Mouse (Mus musculus) limb, embryonic 10.5 days (tissue): ENCODE results near the gene Litaf. TPM values are rescaled to one million over a fixed set of nuclear protein-coding genes. Genes with fewer than 3 reads are reported as not detected.
A peak's percentile ranks its signal among the peaks of the same experiment; 100 is the strongest.
"Not testable (repeated sequence)": the region's sequence is repeated elsewhere in the genome, so short reads cannot be mapped to it uniquely, and the experiment has no call there.

Source experiments
- DNase-seq: peaks from one replicate; pipeline ENCODE4 v3.0.0-alpha.2; 2017; ENCODE audit warnings: low spot score
- H3K27ac ChIP-seq: fragments of 300-500 bp; sonication (generic); 2 replicates; pipeline ENCODE4 v1.5.1; 2016; ENCODE audit warnings: mild to moderate bottlenecking
- H3K27me3 ChIP-seq: fragments of 300-500 bp; sonication (generic); 2 replicates; pipeline ENCODE4 v1.6.1; 2016; ENCODE audit warnings: low read depth, mild to moderate bottlenecking; ENCODE audit not compliant: poor library complexity, severe bottlenecking
- H3K36me3 ChIP-seq: fragments of 300-500 bp; sonication (generic); 2 replicates; pipeline ENCODE4 v1.6.1; 2016; ENCODE audit warnings: mild to moderate bottlenecking, moderate library complexity
- H3K4me1 ChIP-seq: fragments of 300-500 bp; sonication (generic); 2 replicates; pipeline ENCODE4 v1.6.1; 2016
- H3K4me3 ChIP-seq: fragments of 300-500 bp; sonication (generic); 2 replicates; pipeline ENCODE4 v1.5.1; 2016; ENCODE audit warnings: mild to moderate bottlenecking, moderate library complexity
- H3K9me3 ChIP-seq: fragments of 300-500 bp; sonication (generic); replicated peaks from 2 replicates; pipeline ENCODE4 v1.6.1; 2016; ENCODE audit warnings: mild to moderate bottlenecking
- WGBS: fragments of 180-500 bp; shearing (Covaris S2); methylation state at CpG from one replicate; pipeline ENCODE4 v1.1.7; 2016; 5-methylcytosine and 5-hydroxymethylcytosine counted together
- polyA plus RNA-seq: library from polyadenylated mRNA; unstranded; fragments of >200 nt; fragmentation: Nextera tagmentation; extraction: Ambion mirVana; gene quantifications from 2 replicates; pipeline ENCODE4 v1.2.1, GENCODE M21; 2016

Gene Litaf
- polyA plus RNA-seq, 1 experiment from 2014 or later, result 91.1 TPM

GRCm38 (mm10) chr16:11031320-11031719, 34.6 kb downstream of the Litaf start:
- H3K36me3 ChIP-seq, result no peaks in the 10 kb centered on the region
- no peak for DNase-seq
- no peak overlapping the region for H3K27ac ChIP-seq
- no peak overlapping the region for H3K4me3 ChIP-seq
- H3K9me3 ChIP-seq, result no peaks in the 10 kb centered on the region
- H3K4me1 ChIP-seq, result 0 out of 2 replicates have a peak, but pooled peaks cover 2% of the 10 kb centered on the region
- WGBS, result 58% methylated on average over 3 of the region's 3 CpGs
- H3K27me3 ChIP-seq, result no peaks in the 10 kb centered on the region; the same call in 1 of the 2 replicates

- H3K27ac ChIP-seq, result no peak overlapping the region
- 81% methylated on average over 4 of the region's 4 CpGs for WGBS
- no peak overlapping the region for H3K4me3 ChIP-seq
- no peaks in the 10 kb centered on the region for H3K27me3 ChIP-seq
- 0 out of 2 replicates have a peak, but pooled peaks cover under 1% of the 10 kb centered on the region for H3K4me1 ChIP-seq
- H3K9me3 ChIP-seq, result no peaks in the 10 kb centered on the region
- no peak for DNase-seq
- no peaks in the 10 kb centered on the region for H3K36me3 ChIP-seq
These were observed 35.1 kb downstream of the Litaf start for GRCm38 (mm10) chr16:11030844-11031243.

- Histone ChIP-seq H3K9me3 (no peaks in the 10 kb centered on the region), H3K36me3 (no peaks in the 10 kb centered on the region), H3K4me1 (no peaks in the 10 kb centered on the region), H3K4me3 (no peak overlapping the region), H3K27me3 (no peaks in the 10 kb centered on the region), H3K27ac (no peak overlapping the region)
- DNase-seq, result no peak
- WGBS, result 83% methylated on average over 7 of the region's 7 CpGs
These were observed 37.8 kb downstream of the Litaf start for GRCm38 (mm10) chr16:11028206-11028605.

GRCm38 (mm10) chr16:11024841-11025240, 41.1 kb downstream of the Litaf start:
- Histone ChIP-seq H3K4me3 (no peak overlapping the region), H3K27me3 (no peaks in the 10 kb centered on the region)
- 87% methylated on average over 3 of the region's 3 CpGs for WGBS

GRCm38 (mm10) chr16:11023618-11024017, 42.3 kb downstream of the Litaf start:
- no peak overlapping the region for H3K27ac ChIP-seq
- DNase-seq, result no peak
- H3K36me3 ChIP-seq, result no peaks in the 10 kb centered on the region
- H3K4me1 ChIP-seq, result peaks cover under 1% of the 10 kb centered on the region; the same call in 1 of the 2 replicates
- no peak overlapping the region for H3K4me3 ChIP-seq
- 87% methylated on average over 5 of the region's 5 CpGs for WGBS
- no peaks in the 10 kb centered on the region for H3K9me3 ChIP-seq
- H3K27me3 ChIP-seq, result no peaks in the 10 kb centered on the region

More at GRCm38 (mm10) chr16:11024841-11025240, 41.1 kb downstream of the Litaf start:
- H3K27ac ChIP-seq, result no peak overlapping the region
- no peaks in the 10 kb centered on the region for H3K36me3 ChIP-seq
- H3K9me3 ChIP-seq, result no peaks in the 10 kb centered on the region
- DNase-seq, result no peak
- no peaks in the 10 kb centered on the region for H3K4me1 ChIP-seq

- Histone ChIP-seq H3K4me3 (no peak overlapping the region), H3K9me3 (no peaks in the 10 kb centered on the region), H3K27ac (no peak overlapping the region), H3K27me3 (no peaks in the 10 kb centered on the region), H3K36me3 (no peaks in the 10 kb centered on the region), H3K4me1 (peaks cover 14% of the 10 kb centered on the region)
- no peak for DNase-seq
- whole genome bisulfite sequencing, result 93% methylated on average over 4 of the region's 4 CpGs
These were observed 43.9 kb downstream of the Litaf start for GRCm38 (mm10) chr16:11022113-11022489.

GRCm38 (mm10) chr16:11021403-11022112, 44.4 kb downstream of the Litaf start:
- 65% methylated on average over 3 of the region's 3 CpGs for WGBS
- Histone ChIP-seq H3K36me3 (no peaks in the 10 kb centered on the region), H3K4me3 (no peak overlapping the region), H3K9me3 (no peaks in the 10 kb centered on the region), H3K4me1 (peaks cover 14% of the 10 kb centered on the region), H3K27ac (no peak overlapping the region), H3K27me3 (no peaks in the 10 kb centered on the region)
- DNase-seq, result no peak

- Histone ChIP-seq H3K4me1 (peaks cover 15% of the 10 kb centered on the region), H3K36me3 (no peaks in the 10 kb centered on the region), H3K27me3 (no peaks in the 10 kb centered on the region), H3K27ac (0 out of 2 replicates have a peak overlapping the region, but pooled peaks have one; percentile 7), H3K4me3 (no peak overlapping the region), H3K9me3 (no peaks in the 10 kb centered on the region)
- no peak for DNase-seq
- 50% methylated on average over 11 of the region's 11 CpGs for WGBS
These were observed 48.0 kb downstream of the Litaf start for GRCm38 (mm10) chr16:11017807-11018595.

- DNase-seq, result no peak
- H3K9me3 ChIP-seq, result no peaks in the 10 kb centered on the region
- H3K36me3 ChIP-seq, result no peaks in the 10 kb centered on the region
- H3K27ac ChIP-seq, result no peak overlapping the region
- H3K27me3 ChIP-seq, result no peaks in the 10 kb centered on the region
- H3K4me1 ChIP-seq, result peaks cover 23% of the 10 kb centered on the region
- H3K4me3 ChIP-seq, result no peak overlapping the region
- WGBS, result 84% methylated on average over 4 of the region's 4 CpGs
These were observed 49.6 kb downstream of the Litaf start for GRCm38 (mm10) chr16:11016353-11016752.

- Histone ChIP-seq H3K27me3 (no peaks in the 10 kb centered on the region), H3K27ac (no peak overlapping the region), H3K4me1 (peaks cover 26% of the 10 kb centered on the region), H3K9me3 (no peaks in the 10 kb centered on the region), H3K4me3 (no peak overlapping the region), H3K36me3 (no peaks in the 10 kb centered on the region)
- DNase-seq, result no peak
- WGBS, result 90% methylated on average over 3 of the region's 3 CpGs
These were observed 51.5 kb downstream of the Litaf start for GRCm38 (mm10) chr16:11014407-11014806.

GRCm38 (mm10) chr16:11013464-11014147, 52.4 kb downstream of the Litaf start:
- not testable (repeated sequence) for H3K27me3 ChIP-seq, H3K36me3 ChIP-seq, H3K27ac ChIP-seq, H3K9me3 ChIP-seq, H3K4me3 ChIP-seq, DNase-seq
- WGBS, result 90% methylated on average over 15 of the region's 19 CpGs
- H3K4me1 ChIP-seq, result peaks cover 32% of the 10 kb centered on the region

- Histone ChIP-seq H3K9me3 (no peaks in the 10 kb centered on the region), H3K27me3 (no peaks in the 10 kb centered on the region), H3K4me1 (peaks cover 33% of the 10 kb centered on the region), H3K36me3 (no peaks in the 10 kb centered on the region), H3K27ac (peak overlapping the region; percentile 7; the same call in 1 of the 2 replicates), H3K4me3 (no peak overlapping the region)
- 82% methylated on average over 11 of the region's 11 CpGs for WGBS
- no peak for DNase-seq
These were observed 53.1 kb downstream of the Litaf start for GRCm38 (mm10) chr16:11012571-11013463.
